Mouse (Mus musculus) thymus, adult 2 months (tissue): ENCODE measurements around the gene Nabp2.

Source experiments
- CTCF ChIP-seq: fragments of 200-500 bp; IDR thresholded peaks from 2 replicates; pipeline ENCODE4 v1.5.1; 2012; ENCODE audit warnings: mild to moderate bottlenecking, control low read depth, low read length, moderate library complexity, borderline replicate concordance; ENCODE audit not compliant: control insufficient read depth, poor library complexity, insufficient read depth; ENCODE audit errors: extremely low read depth
- POLR2A ChIP-seq: fragments of 200-500 bp; IDR thresholded peaks from 2 replicates; pipeline ENCODE4 v1.6.1; 2012; ENCODE audit warnings: mild to moderate bottlenecking, low read length, control low read depth, moderate library complexity; ENCODE audit not compliant: control insufficient read depth, poor library complexity, insufficient read depth; ENCODE audit errors: extremely low read depth

DNA sequence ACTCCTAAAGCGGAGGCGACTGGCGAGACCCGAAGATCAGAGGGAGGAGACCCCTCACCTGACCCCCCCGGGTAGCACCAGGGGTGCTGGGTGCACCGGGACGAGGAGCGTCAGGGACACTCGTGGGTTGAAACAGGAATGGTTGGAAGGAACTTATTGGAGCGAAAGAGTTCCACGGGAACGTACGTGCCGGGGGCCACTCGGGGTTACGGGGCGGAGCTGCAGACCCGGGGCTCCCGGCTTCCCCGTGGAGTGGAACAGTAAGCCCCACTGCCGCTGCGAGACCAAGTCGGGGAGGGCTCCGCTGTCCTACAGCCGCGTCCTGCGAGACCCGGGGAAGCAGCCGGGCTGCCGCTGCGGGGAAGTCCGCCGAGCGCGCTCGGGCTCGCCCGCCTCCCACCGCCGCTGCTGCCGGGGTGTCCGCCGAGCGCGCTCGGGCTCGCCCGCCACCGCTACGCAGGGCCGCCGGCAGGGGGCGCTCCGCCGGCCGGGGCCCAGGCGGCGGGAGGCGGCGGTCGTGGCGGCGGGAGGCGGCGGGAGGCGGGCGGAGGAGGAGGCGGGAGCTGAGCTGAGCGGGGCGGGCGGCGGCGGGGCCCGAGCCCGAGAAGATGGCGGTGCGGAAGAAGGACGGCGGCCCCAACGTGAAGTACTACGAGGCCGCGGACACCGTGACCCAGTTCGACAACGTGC, 47.6 kb upstream of the Nabp2 start, which contains the start of gene Smarcc2:
- TF ChIP-seq CTCF, result peak; percentile 80; the same call in 1 of the 2 replicates
- peak; percentile 53 for TF ChIP-seq POLR2A
